Mouse (Mus musculus) heart, adult 18-20 months (tissue): ENCODE results near the gene Apex1. TPM values are rescaled to one million over a fixed set of nuclear protein-coding genes. Genes with fewer than 3 reads are reported as not detected.
"Not testable (repeated sequence)": the region's sequence is repeated elsewhere in the genome, so short reads cannot be mapped to it uniquely, and the experiment has no call there.

ENCODE experiments used
- DNase-seq, 2 experiments: peaks; one replicate each; pipeline ENCODE4 v3.0.0; 2021 to 2022; ENCODE audit warnings: mixed read lengths in 1 of 2
- total RNA-seq, 2 experiments: library from RNA; stranded (reverse); gene quantifications; 2 replicates each; pipeline ENCODE4 v1.2.3; 2021

Apex1 gene
- total RNA-seq, 2 experiments from 2014 or later, result 27.0 to 31.7 TPM

GRCm38 (mm10) chr14:50969041-50969440 is 44.3 kb downstream of the Apex1 start:
- DNase-seq, result no peak

GRCm38 (mm10) chr14:50969558-50970544 is 45.1 kb downstream of the Apex1 start:
- peak; percentile 59 to 70 for DNase-seq

DNA sequence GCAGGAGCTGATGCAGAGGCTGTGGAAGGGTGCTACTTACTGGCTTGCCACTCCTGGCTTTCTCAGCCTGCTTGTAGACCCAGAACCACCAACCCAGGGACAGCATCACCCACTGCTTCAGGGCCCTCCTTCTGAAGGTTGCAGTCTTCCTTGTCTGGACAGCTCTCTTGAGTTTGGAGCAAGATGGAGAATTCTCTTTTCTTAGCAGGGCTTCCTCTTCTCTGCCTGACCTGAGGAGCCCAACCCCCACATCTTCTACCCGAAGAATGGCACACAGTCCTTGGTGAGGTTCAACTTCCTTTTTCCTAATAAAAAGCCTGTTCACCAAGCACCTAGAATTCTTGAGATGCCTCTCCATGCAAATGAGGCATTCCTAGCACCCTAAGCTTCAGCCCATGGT is 46.1 kb downstream of the Apex1 start:
- DNase-seq, result no peak

DNA sequence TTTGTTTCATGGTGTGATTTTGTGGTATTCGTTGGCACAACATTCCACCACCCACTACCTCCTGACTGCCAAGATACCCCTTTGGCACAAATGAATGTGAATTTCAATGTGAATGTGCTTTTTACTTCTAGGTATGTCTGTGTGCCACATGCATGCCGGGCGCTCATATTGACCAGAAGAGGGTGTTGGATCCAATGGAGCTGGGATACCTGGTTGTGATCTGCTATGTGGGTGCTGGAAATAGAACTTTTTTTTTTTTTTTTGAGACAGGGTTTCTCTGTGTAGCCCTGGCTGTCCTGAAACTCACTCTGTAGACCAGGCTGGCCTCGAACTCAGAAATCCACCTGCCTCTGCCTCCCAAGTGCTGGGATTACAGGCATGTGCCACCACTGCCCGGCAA is 48.3 kb downstream of the Apex1 start:
- DNase-seq, result not testable (repeated sequence)

DNA sequence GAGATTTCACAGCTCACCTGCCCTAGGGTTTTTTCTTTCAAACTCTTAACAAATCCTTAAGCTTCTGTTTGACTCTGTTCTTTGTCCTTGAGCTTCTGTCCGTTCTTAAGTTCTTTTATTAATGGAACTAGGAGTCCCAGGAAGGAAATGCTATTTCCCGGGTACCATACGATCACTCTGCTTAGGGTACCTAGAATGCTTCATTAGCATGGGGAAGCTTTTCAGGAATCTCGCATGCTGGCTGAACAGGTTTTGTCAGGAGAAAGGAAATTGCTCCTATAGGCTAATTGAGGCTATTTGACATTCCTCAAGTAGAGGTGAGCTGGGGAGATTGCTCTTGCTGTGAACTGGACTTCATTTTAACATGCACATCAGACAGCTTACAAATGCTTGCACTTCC is 48.9 kb downstream of the Apex1 start:
- no peak for DNase-seq

DNA sequence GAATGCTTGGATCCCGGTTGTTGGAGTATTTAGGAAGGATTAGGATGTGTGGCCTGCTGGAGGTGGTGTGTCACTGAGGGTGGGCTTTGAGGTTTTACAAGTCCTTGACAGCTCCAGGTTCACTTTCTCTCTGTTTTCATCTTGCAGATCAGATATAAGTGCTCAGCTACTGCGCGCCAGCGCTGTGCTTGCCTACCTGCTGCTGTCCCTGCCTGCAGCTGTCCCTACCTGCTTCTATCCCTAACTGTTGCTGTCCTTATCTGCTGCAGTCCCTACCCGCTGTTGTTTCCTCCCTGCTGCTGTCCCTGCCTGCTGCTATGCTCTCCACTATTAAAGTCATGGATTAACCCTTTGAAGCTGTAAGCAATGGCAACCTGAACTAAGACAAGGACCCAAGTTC is 50.2 kb downstream of the Apex1 start:
- no peak for DNase-seq

DNA sequence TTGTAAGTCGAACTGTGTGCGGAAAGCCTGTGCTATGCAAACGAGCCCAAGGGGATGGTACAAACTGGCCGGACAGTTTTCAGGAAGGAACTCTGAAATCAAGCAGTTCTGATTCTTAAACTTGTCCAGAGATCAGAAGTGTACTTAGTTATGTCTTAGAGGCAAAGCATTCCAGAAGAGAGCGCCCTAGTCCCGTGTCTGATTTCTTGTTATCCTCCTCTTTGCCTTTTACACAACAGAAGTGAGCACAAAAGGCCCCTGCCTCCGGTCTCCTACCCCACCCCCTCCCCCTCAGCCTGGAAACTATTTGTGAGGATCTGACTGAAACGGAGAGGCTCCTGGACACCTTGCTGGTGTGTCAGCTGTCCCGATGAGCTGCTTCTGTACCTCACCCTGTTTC is 51.9 kb downstream of the Apex1 start:
- DNase-seq, result peak in 1 of 2 experiments; percentile 51

Other genes with a start within 250 kb of the Apex1 start
- not detected for gene Olfr747, start 231.8 kb upstream of the Apex1 start, total RNA-seq
- not detected for gene Olfr748, start 217.6 kb upstream of the Apex1 start, total RNA-seq
- not detected for gene Olfr749, start 179.9 kb upstream of the Apex1 start, total RNA-seq
- 10 to 100 TPM; 11.1 to 13.5 TPM for gene Ttc5, start 139.4 kb upstream of the Apex1 start, total RNA-seq
- gene Ccnb1ip1, start 117.2 kb upstream of the Apex1 start, total RNA-seq, result not detected
- gene Parp2, start 117.1 kb upstream of the Apex1 start, total RNA-seq, result 10 to 100 TPM; 14.9 to 16.4 TPM
- 10 to 100 TPM; 10.4 to 11.6 TPM for gene Tep1, start 54.4 kb upstream of the Apex1 start, total RNA-seq
- 10 to 100 TPM; 17.0 to 21.9 TPM for gene Klhl33, start 27.5 kb upstream of the Apex1 start, total RNA-seq
- 10 to 100 TPM; 70.2 to 74.5 TPM for gene Osgep, start 75 bp upstream of the Apex1 start, total RNA-seq
- 10 to 100 TPM; 20.5 to 25.8 TPM for gene Pip4p1, start 5.9 kb downstream of the Apex1 start, total RNA-seq
- 10 to 100 TPM; 11.4 to 14.8 TPM for gene Pnp, start 6.1 kb downstream of the Apex1 start, total RNA-seq
- 10 to 100 TPM; 15.7 to 16.5 TPM for gene Gm49342, start 19.5 kb downstream of the Apex1 start, total RNA-seq
- 1 to 10 TPM in 1 of 2 experiments, under 1 TPM in 1; 0.89 to 1.0 TPM for gene Pnp2, start 31.0 kb downstream of the Apex1 start, total RNA-seq
- under 1 TPM; 0.20 to 0.41 TPM for gene Rnase10, start 82.8 kb downstream of the Apex1 start, total RNA-seq
- not detected for gene Rnase9, start 116.9 kb downstream of the Apex1 start, total RNA-seq
- not detected for gene Rnase11, start 125.2 kb downstream of the Apex1 start, total RNA-seq
- gene Rnase12, start 132.7 kb downstream of the Apex1 start, total RNA-seq, result not detected
- gene Olfr750, start 149.5 kb downstream of the Apex1 start, total RNA-seq, result not detected
- gene Rnase4, start 166.1 kb downstream of the Apex1 start, total RNA-seq, result 10 to 100 TPM; 43.0 to 46.9 TPM
- gene Ang, start 166.2 kb downstream of the Apex1 start, total RNA-seq, result 1 to 10 TPM; 6.1 to 6.9 TPM
- not detected for gene Eddm3b, start 189.5 kb downstream of the Apex1 start, total RNA-seq
- 1 to 10 TPM in 1 of 2 experiments, under 1 TPM in 1; 0.65 to 1.2 TPM for gene Rnase6, start 198.9 kb downstream of the Apex1 start, total RNA-seq
- 1 to 10 TPM in 1 of 2 experiments, under 1 TPM in 1; 0.89 to 1.3 TPM for gene Rnase1, start 221.8 kb downstream of the Apex1 start, total RNA-seq
- gene Rnase2b, start 237.3 kb downstream of the Apex1 start, total RNA-seq, result not detected